Mouse (Mus musculus): ENCODE measurements around the gene Spats2l.

DNA sequence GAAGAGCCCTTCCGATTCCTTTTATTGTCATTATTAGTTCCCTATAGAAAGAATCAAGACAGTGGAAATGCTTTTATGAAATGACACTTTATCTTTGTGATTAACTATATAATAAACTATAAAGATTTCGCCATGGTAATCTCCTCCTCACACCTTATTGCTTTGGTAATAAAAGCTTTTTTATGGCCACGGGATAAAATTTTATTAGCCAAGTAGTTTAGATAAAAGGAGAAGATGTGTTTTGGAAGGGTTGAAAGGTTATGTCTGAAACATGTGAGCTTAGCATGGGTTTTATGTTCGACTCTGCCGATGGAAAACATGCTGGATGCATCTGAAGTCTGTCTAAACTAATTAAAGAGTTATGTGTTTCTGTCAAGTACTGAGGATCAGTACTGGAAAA, 143.4 kb downstream of the Spats2l start:
- no peak for TF ChIP-seq CTCF (IDR thresholded peaks at IDR 0.05)
- no peak for TF ChIP-seq POLR2A (IDR thresholded peaks at IDR 0.05; ENCODE audit: insufficient read depth, low read depth, low read length)
